Mouse (Mus musculus) granulocyte monocyte progenitor cell, adult 5-6 weeks (primary cell): ENCODE data around the gene Foxa3. TPM values are rescaled to one million over a fixed set of nuclear protein-coding genes. Genes with fewer than 3 reads are reported as not detected.

Experiments used
- ATAC-seq: replicated peaks from 2 replicates; pipeline ENCODE4 v1.8.0; 2016; ENCODE audit warnings: mild to moderate bottlenecking, moderate TSS enrichment, inconsistent platforms; ENCODE audit not compliant: poor library complexity, severe bottlenecking
- total RNA-seq, 2 experiments: library from RNA; stranded (forward) in 1 of 2; stranded (reverse) in 1 of 2; fragments of 200-712, 200-1000 nt in 1 of 2; fragments of >200 nt in 1 of 2; fragmentation: Nextera tagmentation in 1 of 2; gene quantifications; 2 replicates each; pipeline ENCODE4 v1.2.3; 2014 to 2017

Gene Foxa3
- total RNA-seq, 2 experiments from 2014 or later = not detected

GRCm38 (mm10) chr7:19002115-19002514 is 21.2 kb downstream of the Foxa3 start:
- no peak for ATAC-seq

GRCm38 (mm10) chr7:19001807-19002085 is 21.6 kb downstream of the Foxa3 start:
- no peak for ATAC-seq

GRCm38 (mm10) chr7:19001066-19001806 is 22.1 kb downstream of the Foxa3 start:
- peak; percentile 59 for ATAC-seq

- ATAC-seq = no peak
Observed at GRCm38 (mm10) chr7:19000421-19000820, 22.9 kb downstream of the Foxa3 start.

GRCm38 (mm10) chr7:18998835-18999234 is 24.5 kb downstream of the Foxa3 start:
- ATAC-seq = no peak

- no peak for ATAC-seq
Observed at GRCm38 (mm10) chr7:18993036-18993435, 30.3 kb downstream of the Foxa3 start.

- no peak for ATAC-seq
Observed at GRCm38 (mm10) chr7:18992294-18992675, 31.1 kb downstream of the Foxa3 start.

GRCm38 (mm10) chr7:18991660-18992293 is 31.6 kb downstream of the Foxa3 start:
- no peak for ATAC-seq

- ATAC-seq = peak; percentile 86
Observed at GRCm38 (mm10) chr7:18990601-18991295, 32.6 kb downstream of the Foxa3 start, which contains the start of gene Mypop. TSS of gene Mypop (plus strand) at chr7:18991245.

- no peak for ATAC-seq
Observed at GRCm38 (mm10) chr7:18989995-18990394, 33.3 kb downstream of the Foxa3 start.

GRCm38 (mm10) chr7:18988780-18989179 is 34.6 kb downstream of the Foxa3 start:
- no peak for ATAC-seq

GRCm38 (mm10) chr7:18987747-18988146 is 35.6 kb downstream of the Foxa3 start:
- no peak for ATAC-seq

GRCm38 (mm10) chr7:18987100-18987499 is 36.2 kb downstream of the Foxa3 start, which contains the start of gene Nanos2:
TSS of gene Nanos2 (plus strand) at chr7:18987400.
- ATAC-seq = no peak

- ATAC-seq = no peak
Observed at GRCm38 (mm10) chr7:18986503-18986902, 36.8 kb downstream of the Foxa3 start.

GRCm38 (mm10) chr7:18978381-18978780 is 45.0 kb downstream of the Foxa3 start:
- ATAC-seq = no peak

- no peak for ATAC-seq
Observed at GRCm38 (mm10) chr7:18970956-18971355, 52.4 kb downstream of the Foxa3 start.

- ATAC-seq = no peak
Observed at GRCm38 (mm10) chr7:18967603-18968002, 55.7 kb downstream of the Foxa3 start.

GRCm38 (mm10) chr7:18965312-18965711 is 58.0 kb downstream of the Foxa3 start:
- no peak for ATAC-seq

GRCm38 (mm10) chr7:18963294-18963843 is 60.0 kb downstream of the Foxa3 start:
- no peak for ATAC-seq
